Mouse (Mus musculus): ENCODE results near the gene Fam102a. TPM values are rescaled to one million over a fixed set of nuclear protein-coding genes. Genes with fewer than 3 reads are reported as not detected.

Fam102a gene
- polyA plus RNA-seq, 1 experiment from 2014 or later = 11.8 TPM

GRCm38 (mm10) chr2:32541986-32542573 lies 6.9 kb downstream of the Fam102a start:
- POLR2A ChIA-PET = interaction anchor here (1.2 kb wide), 1 partner anchor 25 kb away, joined by 3 read pairs; no protein-coding TSS in a partner anchor
- ATAC-seq = no peak
- TF ChIP-seq CTCF (IDR thresholded peaks at IDR 0.05) = no peak
- DNase-seq (ENCODE audit: low read depth, low spot score) = no peak
- CTCF ChIA-PET = interaction anchor here (1.1 to 1.5 kb wide), 5 partner anchors 9 to 53 kb away, joined by 3 to 5 read pairs (median 3); no protein-coding TSS in a partner anchor
- in situ Hi-C loops (cut with MboI; ENCODE audit: low pct_unique_long_range_greater_than_20kb) = no loop called here
- H3K27me3 ChIP-seq = no peaks in the 10 kb centered on the region

DNA sequence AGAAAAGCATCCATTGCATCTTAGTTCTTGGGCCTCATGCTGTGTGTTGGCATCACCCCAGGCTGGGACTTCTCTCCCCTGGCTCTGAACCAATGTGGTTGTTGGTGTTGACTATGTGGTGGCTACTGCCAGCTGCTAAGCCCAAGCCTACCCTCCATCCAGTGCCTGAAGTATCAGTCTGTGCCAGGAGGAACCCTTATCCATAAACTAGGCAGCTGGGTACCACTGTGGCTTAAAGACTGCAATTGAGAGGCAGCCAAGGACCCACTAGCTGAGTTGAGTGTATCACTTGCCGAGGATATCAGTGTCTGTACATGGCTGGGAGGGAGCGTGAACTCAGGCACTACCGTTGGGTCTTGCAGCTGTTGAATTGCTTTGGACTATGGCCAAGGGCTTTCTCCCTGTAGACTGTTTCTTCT lies 7.9 kb downstream of the Fam102a start:
- CTCF ChIA-PET = interaction anchor here (0.9 to 1.5 kb wide), 3 partner anchors 21 to 138 kb away, joined by 3 to 4 read pairs (median 3); no protein-coding TSS in a partner anchor
- no peak for DNase-seq (ENCODE audit: low read depth, low spot score)

DNA sequence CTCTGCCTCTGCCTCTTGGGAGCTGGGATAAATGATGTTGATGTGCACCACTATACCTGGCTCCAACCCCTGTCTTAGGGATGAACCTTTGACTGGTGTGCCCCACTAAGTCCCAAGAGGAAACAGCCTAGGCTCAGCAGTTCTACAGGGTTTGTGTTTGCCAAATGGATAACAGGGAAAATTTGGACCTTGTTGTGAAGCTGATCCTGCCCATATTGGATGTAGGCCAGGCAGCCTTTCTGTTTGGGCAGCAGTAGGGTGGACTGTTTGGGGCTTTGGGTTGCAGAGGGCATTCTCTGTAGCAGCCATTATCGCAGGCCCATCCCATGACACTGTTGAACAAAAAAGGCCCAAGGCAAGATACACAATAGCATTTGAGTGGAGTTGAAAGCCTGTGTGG lies 11.8 kb downstream of the Fam102a start:
- no peak for TF ChIP-seq CTCF (IDR thresholded peaks at IDR 0.05)
- H3K27me3 ChIP-seq = no peaks in the 10 kb centered on the region
- no peak for DNase-seq (ENCODE audit: low read depth, low spot score)
- in situ Hi-C loops (cut with MboI; ENCODE audit: low pct_unique_long_range_greater_than_20kb) = no loop called here
- no peak for ATAC-seq
- ChIA-PET CTCF (interaction anchor here (1.0 to 2.0 kb wide), 5 partner anchors 8 to 60 kb away, joined by 3 to 11 read pairs (median 3); no protein-coding TSS in a partner anchor), POLR2A (no interaction called here)

More for the DNA sequence above, 7.9 kb downstream of the Fam102a start:
- POLR2A ChIA-PET = interaction anchor here (1.2 kb wide), 1 partner anchor 24 kb away, joined by 3 read pairs; no protein-coding TSS in a partner anchor
- no peak for TF ChIP-seq CTCF (IDR thresholded peaks at IDR 0.05)
- in situ Hi-C loops (cut with MboI; ENCODE audit: low pct_unique_long_range_greater_than_20kb) = no loop called here
- ATAC-seq = no peak
- H3K27me3 ChIP-seq = no peaks in the 10 kb centered on the region

GRCm38 (mm10) chr2:32547380-32547779 lies 12.2 kb downstream of the Fam102a start:
- H3K27me3 ChIP-seq = no peaks in the 10 kb centered on the region
- DNase-seq (ENCODE audit: low read depth, low spot score) = no peak
- ChIA-PET POLR2A (no interaction called here), CTCF (interaction anchor here (1.0 to 1.3 kb wide), 3 partner anchors 8 to 60 kb away, joined by 3 read pairs; no protein-coding TSS in a partner anchor)
- no peak for TF ChIP-seq CTCF (IDR thresholded peaks at IDR 0.05)
- ATAC-seq = no peak
- in situ Hi-C loops (cut with MboI; ENCODE audit: low pct_unique_long_range_greater_than_20kb) = no loop called here

DNA sequence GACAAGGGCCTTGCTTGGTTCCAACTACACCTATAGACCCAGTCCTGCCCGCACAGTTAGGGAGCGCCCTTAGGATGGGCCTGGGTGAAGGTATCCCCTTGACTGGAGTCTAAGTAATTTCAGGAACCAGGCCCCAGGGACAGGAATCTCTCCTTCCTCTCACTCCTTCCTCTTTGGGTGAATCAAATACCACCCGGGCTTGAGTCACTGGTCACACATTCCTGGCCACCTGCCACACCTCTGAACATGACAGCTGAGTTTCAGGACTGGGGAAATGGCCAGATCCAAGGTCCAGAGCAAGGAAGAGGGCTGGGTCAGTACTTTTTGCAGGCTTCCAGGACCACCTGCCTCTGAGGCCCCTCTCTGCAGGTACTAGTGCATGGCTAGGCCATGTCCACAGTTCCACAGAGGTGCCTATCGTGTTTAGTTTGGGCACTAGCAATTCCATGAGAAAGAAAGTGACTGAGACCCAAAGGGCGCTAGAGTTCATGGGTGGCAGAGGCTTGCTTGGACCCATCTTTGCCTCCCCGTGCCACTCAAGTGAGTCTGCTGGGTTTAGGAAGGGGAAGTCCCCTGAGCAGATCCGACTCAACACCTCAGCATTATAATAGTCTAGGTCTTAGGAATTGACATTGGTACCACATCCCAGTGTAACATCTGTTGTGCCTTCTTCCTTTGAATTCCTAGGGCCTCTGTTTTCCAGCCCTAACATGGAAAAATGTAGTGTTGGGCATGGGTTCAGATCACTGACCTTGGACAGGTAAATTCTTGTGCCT lies 13.0 kb downstream of the Fam102a start:
- ChIA-PET CTCF (interaction anchor here (1.0 kb wide), 1 partner anchor 61 kb away, joined by 3 read pairs; no protein-coding TSS in a partner anchor), POLR2A (no interaction called here)
- ATAC-seq (peak; percentile 31), DNase-seq (ENCODE audit: low read depth, low spot score) (no peak)
- H3K27me3 ChIP-seq = no peaks in the 10 kb centered on the region
- in situ Hi-C loops (cut with MboI; ENCODE audit: low pct_unique_long_range_greater_than_20kb) = no loop called here
- no peak for TF ChIP-seq CTCF (IDR thresholded peaks at IDR 0.05)

DNA sequence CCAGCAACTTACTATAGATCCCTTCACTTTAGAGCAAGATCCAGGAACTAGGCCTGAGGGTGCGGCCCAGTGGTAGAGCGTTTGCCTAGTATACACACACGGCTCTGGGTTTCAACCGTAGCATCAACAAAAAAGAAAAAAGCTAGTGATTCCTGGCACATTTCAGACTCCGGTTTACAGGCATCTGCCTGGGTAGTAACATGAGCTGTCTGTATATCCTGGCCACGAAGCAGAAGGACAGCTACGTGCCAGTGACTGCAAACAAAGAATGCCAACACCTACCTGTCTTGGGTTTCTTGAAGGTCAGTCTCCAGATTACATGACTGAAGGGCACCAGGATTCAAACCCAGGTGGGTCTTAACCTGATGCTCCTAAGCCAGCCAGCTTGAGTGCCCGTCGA lies 14.0 kb downstream of the Fam102a start:
- no peak for ATAC-seq
- TF ChIP-seq CTCF (IDR thresholded peaks at IDR 0.05) = no peak
- no peaks in the 10 kb centered on the region for H3K27me3 ChIP-seq
- POLR2A ChIA-PET = no interaction called here
- no peak for DNase-seq (ENCODE audit: low read depth, low spot score)
- in situ Hi-C loops (cut with MboI; ENCODE audit: low pct_unique_long_range_greater_than_20kb) = no loop called here
- CTCF ChIA-PET = no interaction called here

DNA sequence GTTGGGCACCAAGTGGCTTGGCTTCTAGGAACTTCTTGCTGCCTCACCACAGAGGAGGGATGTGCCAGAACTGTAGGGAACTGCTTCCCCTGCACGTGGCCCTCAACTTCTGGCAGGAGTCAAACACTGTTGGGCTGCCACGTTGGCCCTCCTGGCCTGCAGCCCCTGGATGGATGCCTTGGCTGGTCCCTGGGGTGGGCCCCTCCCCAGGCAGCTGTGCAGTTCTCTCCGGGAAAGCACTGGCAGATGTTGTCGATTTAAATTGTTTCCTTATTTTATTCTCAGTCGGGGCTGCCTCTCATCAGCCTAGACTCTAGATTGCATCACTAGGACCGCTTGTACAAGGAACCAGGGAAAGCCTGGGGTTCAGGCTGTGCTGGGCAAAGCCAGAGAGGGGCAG lies 14.6 kb downstream of the Fam102a start:
- ChIA-PET POLR2A (no interaction called here), CTCF (no interaction called here)
- in situ Hi-C loops (cut with MboI; ENCODE audit: low pct_unique_long_range_greater_than_20kb) = no loop called here
- TF ChIP-seq CTCF (IDR thresholded peaks at IDR 0.05) = no peak
- ATAC-seq (no peak), DNase-seq (ENCODE audit: low read depth, low spot score) (no peak)
- H3K27me3 ChIP-seq = no peaks in the 10 kb centered on the region

DNA sequence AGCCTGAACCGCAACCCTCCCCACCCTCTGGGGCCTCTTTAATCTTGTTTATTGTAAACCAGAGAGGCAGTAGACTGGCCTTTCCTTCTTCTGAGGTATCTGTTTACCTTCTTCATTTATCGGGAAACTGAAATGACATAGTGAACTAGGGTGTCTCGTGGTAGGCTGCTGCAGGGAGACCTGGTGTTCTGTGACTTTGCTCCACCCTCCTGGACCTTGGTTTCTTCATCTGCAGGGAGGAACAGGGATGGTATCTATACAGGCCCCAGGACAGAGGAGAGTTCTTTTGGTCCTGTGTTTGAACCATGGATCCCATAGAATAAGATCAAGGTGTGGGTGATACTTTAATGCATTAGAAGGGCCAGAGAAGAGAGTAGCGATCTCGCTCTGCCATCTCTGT lies 16.1 kb downstream of the Fam102a start:
- no peak for TF ChIP-seq CTCF (IDR thresholded peaks at IDR 0.05)
- ChIA-PET CTCF (interaction anchor here (1.3 to 1.5 kb wide), 2 partner anchors 11 to 63 kb away, joined by 3 to 4 read pairs; no protein-coding TSS in a partner anchor), POLR2A (no interaction called here)
- no peak for DNase-seq (ENCODE audit: low read depth, low spot score)
- in situ Hi-C loops (cut with MboI; ENCODE audit: low pct_unique_long_range_greater_than_20kb) = no loop called here
- ATAC-seq = no peak
- H3K27me3 ChIP-seq = no peaks in the 10 kb centered on the region

- ATAC-seq (no peak), DNase-seq (ENCODE audit: low read depth, low spot score) (no peak)
- TF ChIP-seq CTCF (IDR thresholded peaks at IDR 0.05) = no peak
- H3K27me3 ChIP-seq = no peaks in the 10 kb centered on the region
- in situ Hi-C loops (cut with MboI; ENCODE audit: low pct_unique_long_range_greater_than_20kb) = no loop called here
- ChIA-PET CTCF (interaction anchor here (1.1 kb wide), 1 partner anchor 65 kb away, joined by 3 read pairs; no protein-coding TSS in a partner anchor), POLR2A (no interaction called here)
These were observed 18.5 kb downstream of the Fam102a start for GRCm38 (mm10) chr2:32553592-32554148.

DNA sequence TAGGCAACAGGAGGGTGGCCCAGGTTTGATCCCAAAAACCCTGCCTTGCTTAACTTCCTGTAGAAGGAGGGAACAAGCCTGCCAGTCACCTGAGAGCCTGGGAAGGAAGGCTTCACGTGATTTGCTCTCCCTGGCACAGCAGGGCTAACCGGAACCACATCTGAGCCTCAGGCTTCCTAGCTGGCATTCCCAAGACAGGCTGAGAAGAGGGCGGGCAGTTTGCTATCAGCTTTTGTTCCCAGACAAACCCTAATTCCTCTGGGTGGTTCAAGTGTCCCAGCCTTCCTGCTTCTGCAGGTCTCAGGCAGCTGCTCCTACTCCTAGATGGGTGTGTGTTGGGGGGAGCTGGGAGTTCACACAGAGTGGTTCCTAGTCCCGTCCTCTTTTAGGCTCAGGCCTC lies 20.4 kb downstream of the Fam102a start:
- in situ Hi-C loops (cut with MboI; ENCODE audit: low pct_unique_long_range_greater_than_20kb) = no loop called here
- no peak for ATAC-seq
- ChIA-PET CTCF (interaction anchor here (1.0 to 1.6 kb wide), 2 partner anchors 9 to 13 kb away, joined by 3 read pairs; no protein-coding TSS in a partner anchor), POLR2A (no interaction called here)
- TF ChIP-seq CTCF (IDR thresholded peaks at IDR 0.05) = no peak
- DNase-seq (ENCODE audit: low read depth, low spot score) = no peak
- no peaks in the 10 kb centered on the region for H3K27me3 ChIP-seq
